Mouse (Mus musculus) cerebellum, adult 2 months (tissue): Measurements from ENCODE around the gene Tnfaip3. TPM values are rescaled to one million over a fixed set of nuclear protein-coding genes. Genes with fewer than 3 reads are reported as not detected.
A peak's percentile ranks its signal among the peaks of the same experiment; 100 is the strongest.

ENCODE experiments used
- DNase-seq, 2 experiments: peaks; one replicate each; pipeline ENCODE4 v3.0.0; 2021
- H3K27ac ChIP-seq: fragments of 200-500 bp; 2 replicates; pipeline ENCODE4 v1.5.1; 2012; ENCODE audit warnings: low read length, control low read depth, inconsistent platforms; ENCODE audit not compliant: insufficient read depth
- H3K27me3 ChIP-seq: fragments of 200-500 bp; 2 replicates; pipeline ENCODE4 v1.6.1; 2012; ENCODE audit warnings: inconsistent platforms, mild to moderate bottlenecking, low read length, moderate library complexity; ENCODE audit not compliant: control insufficient read depth, insufficient read depth
- H3K4me1 ChIP-seq: fragments of 200-500 bp; 2 replicates; pipeline ENCODE4 v1.6.1; 2011; ENCODE audit warnings: low read length; ENCODE audit not compliant: control insufficient read depth, insufficient read depth
- H3K4me3 ChIP-seq: fragments of 200-500 bp; replicated peaks from 2 replicates; pipeline ENCODE3; 2011; ENCODE audit warnings: mild to moderate bottlenecking, low read depth, low read length, control low read depth; ENCODE audit not compliant: insufficient read depth
- CTCF ChIP-seq: fragments of 200-500 bp; IDR thresholded peaks from 2 replicates; pipeline ENCODE4 v1.5.1; 2011; ENCODE audit warnings: low read depth, mild to moderate bottlenecking, control low read depth, low read length, moderate library complexity, borderline replicate concordance; ENCODE audit not compliant: insufficient read depth
- POLR2A ChIP-seq: fragments of 200-500 bp; IDR thresholded peaks from 2 replicates; pipeline ENCODE4 v1.6.1; 2011; ENCODE audit warnings: low read length, control low read depth, borderline replicate concordance; ENCODE audit not compliant: insufficient read depth
- WGBS: fragments of 180-500 bp; shearing (Covaris S2); methylation state at CpG from one replicate; pipeline ENCODE4 v1.1.7; 2018; 5-methylcytosine and 5-hydroxymethylcytosine counted together
- polyA plus RNA-seq: library from polyadenylated mRNA; depleted of rRNA; stranded (reverse); fragments of >200 nt; gene quantifications from 2 replicates; pipeline ENCODE4 v1.2.3, GENCODE M21; 2012; rRNA removed

Tnfaip3 gene
- polyA plus RNA-seq: 2.2 and 2.3 TPM in 2 replicates

DNA sequence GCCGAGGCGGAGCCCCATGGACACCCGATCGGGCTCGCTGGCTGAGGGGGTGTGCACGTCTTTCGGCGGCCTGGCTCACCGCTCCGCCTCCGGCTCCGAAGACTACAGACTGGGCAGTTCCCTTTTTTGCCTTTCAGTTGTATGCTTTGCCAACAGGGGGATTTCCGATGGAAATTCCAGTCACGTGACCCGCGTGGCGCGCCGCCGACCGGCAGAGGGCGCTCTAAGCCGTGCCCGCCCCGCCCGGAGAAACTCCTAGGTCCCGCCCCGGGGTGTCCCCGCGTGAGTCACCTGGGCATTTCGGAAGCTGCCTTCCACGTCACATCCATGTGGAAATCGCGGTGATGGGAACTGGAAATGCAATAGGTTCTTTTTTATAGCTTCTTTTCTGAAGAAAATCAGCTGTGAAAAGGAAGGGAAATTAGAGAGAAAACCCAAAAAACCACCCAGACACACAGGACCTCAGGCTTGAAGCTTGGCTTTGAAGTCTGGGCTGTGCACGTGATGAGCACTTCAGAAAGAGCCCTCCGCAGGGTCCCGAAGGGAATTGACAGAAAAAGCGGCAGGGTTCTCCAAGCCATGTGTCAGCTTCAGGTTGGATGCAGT lies at the start of gene Tnfaip3:
Gene Tnfaip3 (minus strand): TSS at position 401 of the 606 bp plus-strand sequence.
- under 1% methylated on average over 38 of the region's 38 CpGs for WGBS
- DNase-seq: peak; percentile 93 to 97
- Histone ChIP-seq H3K27me3 (no peaks in the 10 kb centered on the region), H3K4me3 (peak within 1 kb of the TSS; percentile 62), H3K27ac (peak within 1 kb of the TSS; percentile 31), H3K4me1 (no peaks in the 10 kb centered on the region)
- TF ChIP-seq CTCF (peak; percentile 80), POLR2A (no peak)

DNA sequence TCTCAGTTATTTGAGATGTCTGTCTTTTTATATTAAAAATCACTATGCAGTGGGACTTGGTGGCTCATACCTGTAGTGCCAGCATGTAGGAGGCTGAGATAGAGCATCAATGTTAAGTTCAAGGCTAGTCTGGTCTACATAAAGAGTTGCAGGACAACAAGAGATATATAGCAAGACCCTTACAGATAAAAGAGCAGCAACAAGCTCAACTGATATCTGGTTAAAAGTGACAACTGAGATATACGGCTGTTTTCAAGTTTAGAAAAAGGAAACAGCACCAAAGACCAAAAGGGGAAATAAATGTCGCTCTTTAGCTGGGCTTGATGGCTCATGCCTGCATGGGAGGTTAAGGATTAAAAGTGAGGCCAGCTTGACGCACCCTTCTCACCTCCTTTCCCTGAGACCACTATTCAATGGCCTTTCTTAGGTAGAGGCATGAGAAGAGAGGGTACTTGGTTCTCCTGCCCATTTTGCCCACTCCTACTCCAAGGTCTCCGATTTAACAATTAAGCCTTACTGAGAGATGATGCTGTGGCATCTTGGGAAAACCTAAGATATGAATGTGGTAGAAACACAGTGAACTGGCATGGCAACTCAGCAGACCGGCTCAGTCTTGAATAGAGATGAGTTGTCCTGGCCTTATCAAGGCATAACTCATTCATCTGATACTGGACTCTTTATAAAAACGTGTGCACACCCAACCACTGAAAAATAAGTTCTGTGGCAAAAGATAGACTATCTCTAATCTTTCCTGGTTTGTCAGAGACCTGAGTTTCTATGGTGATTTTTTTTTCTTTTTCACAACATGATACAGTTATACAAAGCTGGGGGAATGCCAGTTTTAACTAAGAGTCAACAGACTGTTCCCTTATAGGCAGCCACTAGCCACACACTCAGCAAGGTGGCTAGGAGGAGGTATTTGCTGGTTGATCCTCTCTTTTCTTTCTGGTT lies 49.5 kb upstream of the Tnfaip3 start:
- Histone ChIP-seq H3K27me3 (no peaks in the 10 kb centered on the region), H3K27ac (no peak overlapping the region), H3K4me3 (no peak overlapping the region), H3K4me1 (no peaks in the 10 kb centered on the region)
- TF ChIP-seq POLR2A (no peak), CTCF (no peak)
- DNase-seq: no peak
- WGBS: 82% methylated on average over 6 of the region's 6 CpGs

DNA sequence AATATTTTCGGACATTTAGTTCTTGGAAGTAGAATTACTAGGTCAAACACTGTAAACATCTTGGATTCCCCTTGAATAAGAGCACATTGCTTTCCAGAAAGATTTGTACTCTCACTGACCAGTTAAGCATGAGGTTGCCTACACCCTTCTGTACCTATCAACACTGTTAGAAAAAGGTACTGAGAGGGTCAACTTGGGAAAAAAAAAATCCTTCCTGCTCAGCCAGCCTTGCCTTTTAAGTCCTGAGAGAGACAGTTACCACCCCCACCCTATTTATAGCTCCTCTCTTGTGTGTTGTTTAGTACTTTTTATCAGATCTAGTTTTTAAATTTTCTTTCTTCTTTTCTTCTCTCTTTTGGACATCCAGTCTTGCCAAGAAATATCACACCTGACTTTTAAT lies 48.2 kb upstream of the Tnfaip3 start:
- no peaks in the 10 kb centered on the region for H3K27me3 ChIP-seq
- H3K27ac ChIP-seq: no peak overlapping the region
- no peaks in the 10 kb centered on the region for H3K4me1 ChIP-seq
- TF ChIP-seq POLR2A: no peak
- no peak for TF ChIP-seq CTCF
- DNase-seq: no peak
- 77% methylated on average over 1 of the region's 1 CpGs for WGBS
- H3K4me3 ChIP-seq: no peak overlapping the region

DNA sequence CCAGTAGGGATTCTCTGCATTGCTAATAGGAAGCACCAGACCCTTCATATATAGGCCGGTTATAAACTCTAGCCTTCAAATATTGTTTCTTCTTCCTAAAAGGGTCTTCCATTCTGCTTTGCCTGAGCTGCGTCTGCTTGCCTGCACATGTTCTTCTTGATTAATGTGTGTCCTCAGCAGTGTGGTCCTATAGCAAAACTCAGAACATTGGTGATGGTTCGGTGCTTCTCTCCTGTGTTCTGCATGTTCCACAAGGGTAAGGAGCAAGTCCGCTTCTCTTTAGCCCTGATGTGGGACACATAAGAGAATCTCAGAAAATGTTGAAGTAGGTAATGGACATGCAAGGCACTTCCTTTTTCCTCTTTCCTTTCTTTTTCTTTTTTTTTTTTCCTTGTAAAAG lies 47.8 kb upstream of the Tnfaip3 start:
- Histone ChIP-seq H3K27ac (no peak overlapping the region), H3K27me3 (no peaks in the 10 kb centered on the region), H3K4me1 (no peaks in the 10 kb centered on the region), H3K4me3 (no peak overlapping the region)
- no peak for TF ChIP-seq POLR2A
- no peak for TF ChIP-seq CTCF
- WGBS: 93% methylated on average over 4 of the region's 4 CpGs
- no peak for DNase-seq

DNA sequence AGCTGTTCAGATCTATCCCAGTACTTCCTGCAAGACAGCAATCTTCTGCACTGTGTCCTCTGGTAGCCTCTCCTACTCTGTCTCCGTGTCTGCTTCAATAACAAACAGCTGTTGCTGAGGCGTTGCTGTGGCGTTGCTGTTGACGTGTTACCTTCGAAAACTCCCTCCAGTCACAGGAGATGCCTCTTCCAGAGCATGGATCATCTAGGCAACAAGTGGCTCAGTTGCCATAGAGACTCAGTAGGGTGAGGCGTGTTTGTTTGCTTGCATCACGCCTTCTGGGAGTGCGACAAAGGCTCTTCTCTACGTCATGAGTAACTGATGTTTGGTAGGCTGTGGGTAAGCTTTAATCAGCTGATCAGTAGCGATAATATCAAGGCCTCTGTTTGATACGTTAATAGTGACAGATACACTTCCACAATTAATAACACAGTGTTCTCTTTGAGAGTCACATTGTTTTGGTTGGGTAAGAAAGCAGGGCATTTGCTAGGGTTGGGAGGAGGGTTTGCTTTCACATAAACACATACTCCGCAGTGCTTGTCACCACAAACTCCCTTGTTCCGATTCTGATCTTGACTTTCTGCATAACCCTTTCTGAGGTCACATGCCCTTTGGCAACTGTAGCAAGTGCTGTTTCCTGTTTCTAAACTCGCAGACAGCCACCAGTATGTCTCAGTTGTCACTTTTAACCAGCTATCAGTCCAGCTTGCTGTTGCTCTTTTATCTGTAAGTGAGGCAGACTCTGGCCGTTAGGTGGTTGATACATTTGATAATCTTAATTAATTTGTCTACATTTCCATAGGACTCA lies 46.8 kb upstream of the Tnfaip3 start:
- DNase-seq: no peak
- no peak overlapping the region for H3K27ac ChIP-seq
- H3K27me3 ChIP-seq: no peaks in the 10 kb centered on the region
- WGBS: 51% methylated on average over 15 of the region's 15 CpGs
- TF ChIP-seq POLR2A (no peak), CTCF (no peak)
- H3K4me3 ChIP-seq: no peak overlapping the region
- H3K4me1 ChIP-seq: no peaks in the 10 kb centered on the region

DNA sequence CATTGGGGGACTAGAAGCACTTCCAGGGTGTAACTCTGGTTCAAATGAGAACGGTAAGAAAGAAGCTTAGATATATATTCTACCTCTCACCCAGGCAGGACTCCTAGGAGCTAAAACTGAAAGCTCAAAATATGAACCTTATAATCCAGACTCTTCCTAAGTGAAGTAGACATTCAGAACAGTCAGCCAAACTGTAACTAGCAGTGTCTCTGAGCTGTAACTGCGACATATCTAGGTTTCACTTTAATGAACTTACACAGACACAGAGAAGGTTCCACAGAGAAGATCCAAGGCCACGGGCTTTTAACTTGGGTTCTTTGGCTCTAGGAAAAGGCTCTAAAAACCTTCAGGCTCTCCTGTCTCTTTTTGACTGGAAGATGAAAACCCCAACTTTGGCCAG lies 45.7 kb upstream of the Tnfaip3 start:
- WGBS: 89% methylated on average over 3 of the region's 3 CpGs
- Histone ChIP-seq H3K4me3 (no peak overlapping the region), H3K27me3 (no peaks in the 10 kb centered on the region), H3K4me1 (no peaks in the 10 kb centered on the region), H3K27ac (no peak overlapping the region)
- TF ChIP-seq CTCF (no peak), POLR2A (no peak)
- DNase-seq: no peak

DNA sequence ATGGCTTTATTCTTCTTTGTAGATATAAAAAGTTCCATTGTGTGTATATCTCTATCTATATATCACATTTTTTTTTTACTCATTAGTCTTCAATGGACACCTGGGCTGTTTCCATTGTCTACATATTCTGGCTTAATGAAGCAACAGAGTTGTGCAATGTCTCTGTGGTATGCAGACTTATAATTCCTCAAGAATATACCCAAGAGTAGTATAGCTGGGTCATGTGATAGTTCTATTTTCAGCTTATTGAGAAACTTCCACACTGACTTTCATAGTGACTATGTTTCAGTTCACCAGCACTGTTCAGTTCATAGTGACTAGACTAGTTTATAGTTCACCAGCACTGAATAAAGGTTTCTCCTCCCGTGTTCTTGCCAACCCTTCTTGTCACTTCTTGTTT lies 38.1 kb upstream of the Tnfaip3 start:
- Histone ChIP-seq H3K27ac (no peak overlapping the region), H3K4me1 (no peaks in the 10 kb centered on the region), H3K27me3 (no peaks in the 10 kb centered on the region), H3K4me3 (no peak overlapping the region)
- no peak for DNase-seq
- TF ChIP-seq POLR2A (no peak), CTCF (no peak)
- 24% methylated on average over 1 of the region's 1 CpGs for WGBS

DNA sequence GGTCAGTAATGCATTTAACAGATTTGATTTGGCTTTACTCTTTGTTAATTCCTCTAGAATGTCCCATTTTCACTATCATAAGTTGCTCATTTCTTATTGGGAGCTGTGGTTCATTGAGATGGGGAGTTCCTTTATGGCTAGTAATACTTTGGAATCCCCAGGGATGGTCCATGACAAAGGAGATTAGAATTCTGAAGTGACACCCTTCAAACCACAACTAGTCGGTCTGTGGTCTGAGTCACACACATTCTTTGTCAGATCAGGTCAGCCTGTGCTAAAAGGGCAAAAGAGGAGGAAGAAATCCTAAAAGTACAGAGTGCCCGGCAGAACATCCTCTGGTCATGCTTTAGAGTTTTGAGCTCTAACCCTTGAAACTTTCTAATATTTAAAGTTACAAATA lies 30.5 kb upstream of the Tnfaip3 start:
- H3K27ac ChIP-seq: no peak overlapping the region
- no peak overlapping the region for H3K4me3 ChIP-seq
- TF ChIP-seq POLR2A (no peak), CTCF (no peak)
- 58% methylated on average over 2 of the region's 2 CpGs for WGBS
- H3K27me3 ChIP-seq: no peaks in the 10 kb centered on the region
- no peaks in the 10 kb centered on the region for H3K4me1 ChIP-seq
- no peak for DNase-seq
